Mouse (Mus musculus) hindbrain, embryonic 12.5 days (tissue): ENCODE results near the gene Mavs. TPM values are rescaled to one million over a fixed set of nuclear protein-coding genes. Genes with fewer than 3 reads are reported as not detected.

Experiments used
- ATAC-seq: fragments of 200-750 bp; cut with Nextera tagmentation; 2 replicates; pipeline ENCODE4 v1.8.0; 2017; ENCODE audit warnings: moderate TSS enrichment; ENCODE audit not compliant: low FRiP score
- H3K27ac ChIP-seq: fragments of 300-500 bp; sonication (generic); 2 replicates; pipeline ENCODE4 v1.5.1; 2016; ENCODE audit warnings: mild to moderate bottlenecking
- H3K27me3 ChIP-seq: fragments of 300-500 bp; sonication (generic); 2 replicates; pipeline ENCODE4 v1.6.1; 2016; ENCODE audit warnings: mild to moderate bottlenecking
- H3K36me3 ChIP-seq: fragments of 300-500 bp; sonication (generic); 2 replicates; pipeline ENCODE4 v1.6.1; 2016; ENCODE audit warnings: mild to moderate bottlenecking
- H3K4me1 ChIP-seq: fragments of 300-500 bp; sonication (generic); 2 replicates; pipeline ENCODE4 v1.6.1; 2016
- H3K4me2 ChIP-seq: fragments of 300-500 bp; sonication (generic); replicated peaks from 2 replicates; pipeline ENCODE4 v1.6.1; 2016; ENCODE audit warnings: mild to moderate bottlenecking
- H3K4me3 ChIP-seq: fragments of 300-500 bp; sonication (generic); 2 replicates; pipeline ENCODE4 v1.5.1; 2016; ENCODE audit warnings: mild to moderate bottlenecking
- H3K9ac ChIP-seq: fragments of 300-500 bp; sonication (generic); 2 replicates; pipeline ENCODE4 v1.6.1; 2016; ENCODE audit warnings: mild to moderate bottlenecking, moderate library complexity
- H3K9me3 ChIP-seq: fragments of 300-500 bp; sonication (generic); replicated peaks from 2 replicates; pipeline ENCODE4 v1.6.1; 2016; ENCODE audit warnings: mild to moderate bottlenecking
- WGBS: fragments of 180-500 bp; shearing (Covaris S2); methylation state at CpG from one replicate; pipeline ENCODE4 v1.1.7; 2016; 5-methylcytosine and 5-hydroxymethylcytosine counted together
- polyA plus RNA-seq: library from polyadenylated mRNA; unstranded; fragments of >200 nt; fragmentation: Nextera tagmentation; extraction: Ambion mirVana; gene quantifications from 2 replicates; pipeline ENCODE4 v1.2.1, GENCODE M21; 2016

The Mavs gene
- polyA plus RNA-seq, result 10.6 and 11.6 TPM in 2 replicates

GRCm38 (mm10) chr2:131233307-131234126 lies at the start of gene Mavs:
TSS of gene Mavs (plus strand) at chr2:131234063.
- Histone ChIP-seq H3K27ac (peak within 1 kb of the TSS; percentile 53; the same call in 1 of the 2 replicates), H3K36me3 (no peaks in the 10 kb centered on the region), H3K9ac (peak within 1 kb of the TSS; percentile 57), H3K4me1 (peaks cover 17% of the 10 kb centered on the region), H3K27me3 (no peaks in the 10 kb centered on the region), H3K9me3 (no peaks in the 10 kb centered on the region), H3K4me3 (peak within 1 kb of the TSS; percentile 46), H3K4me2 (peak within 1 kb of the TSS; percentile 79)
- 9% methylated on average over 29 of the region's 29 CpGs for WGBS
- ATAC-seq, result peak; percentile 100

- Histone ChIP-seq H3K27me3 (peaks cover 3% of the 10 kb centered on the region; the same call in 1 of the 2 replicates), H3K4me2 (peak overlapping the region; percentile 70), H3K4me1 (peaks cover 41% of the 10 kb centered on the region), H3K27ac (peak overlapping the region; percentile 76), H3K9me3 (no peaks in the 10 kb centered on the region), H3K36me3 (no peaks in the 10 kb centered on the region), H3K9ac (peak overlapping the region; percentile 83), H3K4me3 (peak overlapping the region; percentile 67)
- WGBS, result under 1% methylated on average over 14 of the region's 14 CpGs
- ATAC-seq, result no peak; the same call in 1 of the 2 replicates
Measured at GRCm38 (mm10) chr2:131186343-131186742, 47.5 kb upstream of the Mavs start.

DNA sequence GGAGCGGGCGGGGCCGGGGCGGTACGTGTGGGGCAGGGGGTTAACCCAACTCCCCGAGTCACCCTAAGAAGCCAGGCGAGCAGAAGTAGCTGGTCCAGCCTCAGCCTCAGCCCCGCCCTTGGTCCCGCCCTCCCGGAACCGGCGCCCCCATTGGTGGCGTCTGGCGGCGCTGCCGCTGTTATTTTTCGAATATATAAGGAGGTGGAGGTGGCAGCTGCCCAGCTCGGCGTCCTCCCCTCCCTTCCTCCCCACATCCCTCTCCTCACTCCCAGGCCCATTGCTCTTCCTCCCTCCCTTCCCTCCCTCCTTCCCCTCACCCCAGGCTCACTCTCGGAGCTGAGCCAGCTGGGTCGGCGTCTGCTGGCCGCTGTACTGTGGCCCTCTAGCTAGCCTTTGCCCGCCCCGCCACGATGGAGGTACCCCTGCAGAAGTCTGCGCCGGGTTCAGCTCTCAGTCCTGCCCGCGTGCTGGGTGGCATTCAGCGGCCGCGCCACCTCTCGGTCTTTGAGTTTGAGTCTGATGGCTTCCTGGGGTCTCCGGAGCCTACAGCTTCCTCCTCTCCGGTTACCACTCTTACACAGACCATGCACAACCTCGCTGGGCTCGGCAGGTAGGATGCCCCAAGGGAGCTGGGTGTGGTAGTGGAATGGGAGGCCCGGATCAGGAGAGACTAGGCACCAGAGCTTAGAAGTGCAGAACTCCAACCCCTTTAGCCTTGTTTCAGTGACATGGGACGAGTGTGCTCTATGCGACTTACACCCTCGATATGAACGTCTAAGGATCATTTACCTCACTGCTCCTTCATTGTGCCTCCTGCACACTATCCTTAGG lies 46.9 kb upstream of the Mavs start, which contains the start of the genes Cdc25b and Spef1:
Gene Cdc25b (plus strand): TSS at position 179 of the 831 bp plus-strand sequence.
Gene Spef1 (minus strand): TSS at position 512 of the 831 bp plus-strand sequence.
- H3K9ac ChIP-seq, result peak within 1 kb of the TSS; percentile 83
- peak within 1 kb of the TSS; percentile 67 for H3K4me3 ChIP-seq
- peaks cover 46% of the 10 kb centered on the region for H3K4me1 ChIP-seq
- peaks cover 3% of the 10 kb centered on the region; the same call in 1 of the 2 replicates for H3K36me3 ChIP-seq
- H3K27ac ChIP-seq, result peak within 1 kb of the TSS; percentile 76
- H3K27me3 ChIP-seq, result peaks cover 3% of the 10 kb centered on the region; the same call in 1 of the 2 replicates
- H3K9me3 ChIP-seq, result no peaks in the 10 kb centered on the region
- peak; percentile 84 for ATAC-seq
- under 1% methylated on average over 42 of the region's 43 CpGs for WGBS
- H3K4me2 ChIP-seq, result peak within 1 kb of the TSS; percentile 70

- Histone ChIP-seq H3K4me3 (peak overlapping the region; percentile 67), H3K36me3 (peaks cover 6% of the 10 kb centered on the region; the same call in 1 of the 2 replicates), H3K27me3 (peaks cover 3% of the 10 kb centered on the region; the same call in 1 of the 2 replicates), H3K27ac (peak overlapping the region; percentile 76), H3K9ac (peak overlapping the region; percentile 83), H3K9me3 (no peaks in the 10 kb centered on the region), H3K4me1 (peaks cover 46% of the 10 kb centered on the region), H3K4me2 (peak overlapping the region; percentile 70)
- no peak for ATAC-seq
- WGBS, result 25% methylated on average over 3 of the region's 3 CpGs
Measured at GRCm38 (mm10) chr2:131187602-131187922, 46.3 kb upstream of the Mavs start.

GRCm38 (mm10) chr2:131188311-131188710 lies 45.6 kb upstream of the Mavs start:
- WGBS, result 94% methylated on average over 5 of the region's 5 CpGs

GRCm38 (mm10) chr2:131189521-131190309 lies 44.1 kb upstream of the Mavs start:
- peaks cover 46% of the 10 kb centered on the region for H3K4me1 ChIP-seq
- H3K36me3 ChIP-seq, result peaks cover 27% of the 10 kb centered on the region
- 44% methylated on average over 5 of the region's 5 CpGs for WGBS
- peaks cover 3% of the 10 kb centered on the region; the same call in 1 of the 2 replicates for H3K27me3 ChIP-seq
- H3K27ac ChIP-seq, result peak overlapping the region; percentile 87
- ATAC-seq, result no peak
- H3K9ac ChIP-seq, result peak overlapping the region; percentile 23; the same call in 1 of the 2 replicates
- H3K4me3 ChIP-seq, result no peak overlapping the region
- H3K4me2 ChIP-seq, result peak overlapping the region; percentile 29
- no peaks in the 10 kb centered on the region for H3K9me3 ChIP-seq

More at GRCm38 (mm10) chr2:131188311-131188710, 45.6 kb upstream of the Mavs start:
- peaks cover 3% of the 10 kb centered on the region; the same call in 1 of the 2 replicates for H3K27me3 ChIP-seq
- peak overlapping the region; percentile 67; the same call in 1 of the 2 replicates for H3K4me3 ChIP-seq
- no peak for ATAC-seq
- H3K4me1 ChIP-seq, result peaks cover 46% of the 10 kb centered on the region
- no peak overlapping the region for H3K27ac ChIP-seq
- H3K4me2 ChIP-seq, result peak overlapping the region; percentile 70
- peaks cover 13% of the 10 kb centered on the region for H3K36me3 ChIP-seq
- H3K9me3 ChIP-seq, result no peaks in the 10 kb centered on the region
- peak overlapping the region; percentile 83; the same call in 1 of the 2 replicates for H3K9ac ChIP-seq

DNA sequence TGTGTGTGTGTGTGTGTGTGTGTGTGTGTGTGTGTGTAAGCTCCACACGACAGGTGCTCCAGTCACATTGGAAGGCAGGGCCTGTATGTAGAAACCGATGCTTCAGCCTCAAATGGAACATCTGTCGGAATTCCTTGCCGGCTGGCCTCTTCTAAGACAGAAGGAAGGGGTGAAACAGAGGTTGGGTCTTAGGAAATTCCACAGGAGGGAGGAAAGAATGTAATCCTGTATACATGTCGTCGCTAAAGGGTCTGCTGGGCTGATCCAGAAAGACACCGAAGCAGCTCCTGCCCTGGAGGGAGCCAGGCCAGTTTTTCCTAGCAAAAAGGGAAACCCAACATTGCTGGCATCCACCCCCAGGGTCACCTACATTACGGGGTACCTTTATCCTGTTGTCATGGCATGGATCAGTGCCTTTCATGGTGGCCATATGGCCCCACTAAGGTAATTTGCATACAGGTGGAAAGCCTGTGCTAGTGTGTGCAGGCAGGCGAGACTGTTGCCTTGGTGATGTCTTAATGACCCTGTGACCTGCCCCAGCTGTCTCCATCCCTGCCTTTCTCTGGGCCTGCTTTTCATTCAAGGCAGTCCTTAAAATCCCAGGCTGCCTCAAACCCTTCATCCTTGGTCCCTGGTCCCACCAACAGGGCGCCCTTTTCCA lies 43.4 kb upstream of the Mavs start:
- Histone ChIP-seq H3K27me3 (peaks cover 3% of the 10 kb centered on the region; the same call in 1 of the 2 replicates), H3K27ac (peak overlapping the region; percentile 87), H3K4me2 (peak overlapping the region; percentile 29; the same call in 1 of the 2 replicates), H3K9me3 (no peaks in the 10 kb centered on the region), H3K36me3 (peaks cover 35% of the 10 kb centered on the region), H3K9ac (no peak overlapping the region), H3K4me1 (peaks cover 46% of the 10 kb centered on the region), H3K4me3 (0 out of 2 replicates have a peak overlapping the region, but pooled peaks have one; percentile 3)
- ATAC-seq, result peak; percentile 71
- 16% methylated on average over 10 of the region's 10 CpGs for WGBS

DNA sequence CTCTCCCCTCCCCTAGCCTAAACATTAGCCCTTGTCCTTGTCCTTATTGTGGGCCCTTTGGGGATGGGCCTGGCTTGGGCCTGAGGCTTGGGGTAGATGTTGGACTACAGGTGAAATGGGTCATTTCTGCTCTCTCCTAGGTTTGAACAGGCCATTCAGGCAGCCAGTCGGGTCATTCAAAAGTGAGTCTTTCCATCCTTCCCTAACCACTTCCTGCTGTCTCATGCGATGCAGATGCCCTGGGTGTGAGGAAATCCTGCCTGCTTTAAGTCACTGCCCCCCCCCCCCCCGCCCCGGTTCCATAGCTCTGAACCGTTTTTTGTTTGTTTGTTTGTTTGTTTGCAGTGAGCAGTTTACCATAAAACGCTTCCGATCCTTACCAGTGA lies 42.9 kb upstream of the Mavs start:
- H3K9ac ChIP-seq, result no peak overlapping the region

GRCm38 (mm10) chr2:131196606-131197316 lies 37.1 kb upstream of the Mavs start:
- H3K9me3 ChIP-seq, result no peaks in the 10 kb centered on the region
- H3K4me3 ChIP-seq, result no peak overlapping the region
- 95% methylated on average over 16 of the region's 16 CpGs for WGBS
- H3K27me3 ChIP-seq, result no peaks in the 10 kb centered on the region
- H3K4me1 ChIP-seq, result 0 out of 2 replicates have a peak, but pooled peaks cover 1% of the 10 kb centered on the region
- no peak overlapping the region for H3K4me2 ChIP-seq
- no peak overlapping the region for H3K27ac ChIP-seq
- ATAC-seq, result no peak
- no peak overlapping the region for H3K9ac ChIP-seq
- peaks cover 57% of the 10 kb centered on the region for H3K36me3 ChIP-seq

More for the DNA sequence above, 42.9 kb upstream of the Mavs start:
- Histone ChIP-seq H3K27ac (peak overlapping the region; percentile 87), H3K4me3 (no peak overlapping the region), H3K36me3 (peaks cover 39% of the 10 kb centered on the region), H3K9me3 (no peaks in the 10 kb centered on the region), H3K4me2 (0 out of 2 replicates have a peak overlapping the region, but pooled peaks have one; percentile 29), H3K27me3 (no peaks in the 10 kb centered on the region), H3K4me1 (peaks cover 46% of the 10 kb centered on the region)
- WGBS, result 68% methylated on average over 7 of the region's 7 CpGs
- ATAC-seq, result no peak

GRCm38 (mm10) chr2:131200710-131201109 lies 33.2 kb upstream of the Mavs start:
- peaks cover 23% of the 10 kb centered on the region for H3K36me3 ChIP-seq
- H3K4me3 ChIP-seq, result no peak overlapping the region
- WGBS, result 82% methylated on average over 2 of the region's 2 CpGs
- no peaks in the 10 kb centered on the region; the same call in 1 of the 2 replicates for H3K4me1 ChIP-seq
- no peak overlapping the region for H3K9ac ChIP-seq
- no peak overlapping the region for H3K27ac ChIP-seq
- no peaks in the 10 kb centered on the region for H3K27me3 ChIP-seq
- H3K4me2 ChIP-seq, result no peak overlapping the region
- no peaks in the 10 kb centered on the region for H3K9me3 ChIP-seq
- ATAC-seq, result no peak
